Mouse (Mus musculus) T-helper 17 cell (primary cell): ENCODE measurements around the gene Gm21988.

ENCODE experiments used
- in situ Hi-C, 2 experiments: fragments of 300-600 bp; cut with MboI, MseI; formaldehyde crosslinking; loops; 1 replicate in 1 of 2; 2 replicates in 1 of 2; pipeline ENCODE4 v1.15.1; 2025; ENCODE audit warnings: high pct_unique_total_duplicates in 2 of 2

Gene Gm21988

GRCm38 (mm10) chr11:70218039-70218438, 21.6 kb downstream of the Gm21988 start:
- in situ Hi-C loops, result no loop called here

GRCm38 (mm10) chr11:70216103-70216502, 23.5 kb downstream of the Gm21988 start:
- in situ Hi-C loops, result no loop called here

- in situ Hi-C loops, result no loop called here
These were observed 24.3 kb downstream of the Gm21988 start for GRCm38 (mm10) chr11:70215301-70215700.

DNA sequence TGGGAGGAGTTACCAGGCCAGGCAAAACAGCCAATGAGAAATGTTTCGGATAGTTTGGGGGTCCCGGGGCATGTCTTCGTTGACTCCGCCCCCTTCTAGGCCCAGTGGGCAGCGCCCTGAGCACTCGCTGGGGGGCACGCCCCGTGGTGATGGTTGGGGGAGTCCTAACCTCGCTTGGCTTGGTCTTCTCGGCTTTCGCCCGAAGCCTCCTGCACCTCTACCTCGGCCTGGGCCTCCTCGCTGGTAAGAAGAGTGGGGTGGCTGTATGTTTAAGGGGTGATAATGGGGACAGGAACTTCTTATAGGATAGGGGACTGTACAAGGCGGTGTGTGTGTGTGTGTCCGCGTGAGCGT, 24.8 kb downstream of the Gm21988 start:
- in situ Hi-C loops, result loop anchor here in 1 of 2 experiments (5.0 kb wide), 1 partner anchor 38 kb away; no protein-coding TSS in a partner anchor

DNA sequence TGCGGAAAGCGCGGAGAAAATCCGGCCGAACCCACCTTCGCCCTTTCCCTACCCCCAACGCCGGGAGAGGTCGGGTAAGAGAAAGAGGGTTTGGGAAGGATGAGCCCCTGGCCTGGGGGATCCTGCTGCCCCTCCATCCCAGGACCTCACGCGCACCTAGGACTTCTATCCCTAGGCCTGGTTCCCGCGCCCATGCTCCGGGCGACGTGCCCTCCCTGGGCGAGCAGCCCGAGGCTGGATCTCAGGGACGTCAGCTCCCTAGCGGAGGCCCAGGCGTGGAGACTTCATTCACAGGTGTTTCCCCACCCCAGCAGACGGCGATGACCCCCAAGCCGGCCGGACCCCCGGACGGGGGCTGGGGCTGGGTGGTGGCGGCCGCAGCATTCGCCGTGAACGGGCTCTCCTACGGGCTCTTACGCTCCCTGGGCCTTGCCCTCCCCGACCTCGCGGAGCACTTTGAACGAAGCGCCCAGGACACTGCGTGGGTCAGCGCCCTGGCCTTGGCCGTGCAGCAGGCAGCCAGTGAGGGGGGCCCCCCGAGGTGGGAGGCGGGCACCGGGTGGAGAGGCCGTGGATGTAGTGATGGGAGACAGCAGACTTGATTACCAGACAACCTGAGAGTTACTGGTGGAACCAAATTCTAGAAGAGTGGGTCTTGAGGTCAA, 25.3 kb downstream of the Gm21988 start:
- in situ Hi-C loops, result loop anchor here in 1 of 2 experiments (5.0 kb wide), 1 partner anchor 37 kb away; no protein-coding TSS in a partner anchor

DNA sequence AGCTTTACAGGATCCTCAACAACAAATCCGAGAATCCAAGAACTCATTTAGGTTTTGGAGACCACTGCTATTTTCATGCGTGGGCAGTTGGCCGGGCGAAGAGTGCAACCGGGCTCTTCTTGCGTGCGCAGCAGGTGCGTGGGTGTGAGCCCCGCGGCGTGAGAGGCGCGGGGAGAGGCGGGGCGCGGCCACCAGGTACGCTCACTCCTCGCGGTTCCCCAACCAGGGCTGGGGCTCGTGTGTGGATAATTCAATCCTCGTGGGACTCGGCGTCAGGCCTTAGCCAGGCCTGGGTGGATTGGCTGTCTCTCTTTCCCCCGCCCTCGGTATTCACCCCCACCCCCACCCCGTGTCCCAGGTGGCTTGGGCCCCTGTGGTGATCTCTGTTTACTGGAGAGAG, 25.9 kb downstream of the Gm21988 start:
- in situ Hi-C loops, result loop anchor here in 1 of 2 experiments (5.0 kb wide), 1 partner anchor 36 kb away; no protein-coding TSS in a partner anchor

- in situ Hi-C loops, result loop anchor here in 1 of 2 experiments (5.0 kb wide), 1 partner anchor 36 kb away; no protein-coding TSS in a partner anchor
These were observed 26.7 kb downstream of the Gm21988 start for GRCm38 (mm10) chr11:70212896-70213295.

DNA sequence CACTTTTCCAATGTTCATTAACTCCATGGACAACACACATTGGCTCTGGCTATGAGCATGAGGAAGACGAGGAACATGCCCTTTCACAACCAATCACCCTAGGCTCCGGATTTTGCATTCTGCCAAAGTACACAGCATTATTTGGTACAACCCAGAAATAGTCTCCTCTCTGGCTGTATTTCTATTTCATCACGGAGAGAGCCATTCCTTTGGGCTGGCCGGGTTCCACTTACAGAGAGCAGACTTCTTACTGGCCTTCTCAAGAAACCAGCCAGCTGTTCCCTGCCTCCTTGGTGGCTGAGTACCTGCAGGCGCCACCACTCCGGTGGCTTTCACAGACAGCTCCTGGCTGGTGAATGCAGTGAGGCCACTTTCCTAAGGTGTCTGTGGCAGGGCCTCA, 27.2 kb downstream of the Gm21988 start, which contains the start of gene Slc16a11:
Gene Slc16a11 (plus strand): TSS at position 330 of the 400 bp plus-strand sequence.
- in situ Hi-C loops, result loop anchor here in 1 of 2 experiments (5.0 kb wide), 1 partner anchor 35 kb away; no protein-coding TSS in a partner anchor

DNA sequence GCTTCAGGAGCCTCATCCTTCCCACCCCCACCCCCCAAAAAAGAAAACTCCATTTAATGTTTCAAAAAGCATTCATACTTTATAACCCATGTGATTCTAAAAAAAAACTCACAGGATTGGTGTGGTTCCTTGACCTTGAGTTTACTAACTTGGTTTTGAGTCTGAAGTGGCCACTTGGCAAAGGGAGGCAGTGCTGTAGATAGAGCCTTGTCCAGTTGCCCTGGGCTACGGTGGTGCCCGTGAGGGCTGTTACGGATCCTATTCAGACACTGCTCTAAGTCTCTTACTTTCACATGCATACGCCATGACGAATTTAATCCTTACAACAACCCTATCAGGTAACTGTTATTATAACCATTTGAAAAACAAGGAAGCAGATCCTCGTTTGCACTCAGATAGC, 27.7 kb downstream of the Gm21988 start:
- in situ Hi-C loops, result loop anchor here in 1 of 2 experiments (5.0 kb wide), 1 partner anchor 35 kb away; no protein-coding TSS in a partner anchor

DNA sequence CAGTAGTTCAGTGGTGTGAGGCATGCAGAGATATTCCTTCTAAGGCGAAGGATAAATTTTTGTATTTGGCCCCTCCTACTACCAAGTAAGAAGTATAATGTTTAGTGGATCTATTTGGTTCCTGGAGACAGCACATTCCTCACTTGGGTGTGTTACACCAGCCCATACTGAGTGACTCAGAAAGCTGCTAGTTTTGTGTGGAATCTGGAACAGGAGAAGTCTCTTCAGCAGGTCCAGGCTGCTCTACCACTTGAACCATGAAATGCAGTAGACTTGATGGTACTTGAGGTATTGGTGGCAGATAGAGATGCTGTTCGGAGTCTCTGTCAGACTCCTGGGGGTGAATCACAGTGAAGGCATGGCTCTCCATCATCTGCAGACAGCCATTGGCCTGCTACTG, 28.9 kb downstream of the Gm21988 start:
- in situ Hi-C loops, result loop anchor here in 1 of 2 experiments (5.0 kb wide), 1 partner anchor 33 kb away; no protein-coding TSS in a partner anchor

DNA sequence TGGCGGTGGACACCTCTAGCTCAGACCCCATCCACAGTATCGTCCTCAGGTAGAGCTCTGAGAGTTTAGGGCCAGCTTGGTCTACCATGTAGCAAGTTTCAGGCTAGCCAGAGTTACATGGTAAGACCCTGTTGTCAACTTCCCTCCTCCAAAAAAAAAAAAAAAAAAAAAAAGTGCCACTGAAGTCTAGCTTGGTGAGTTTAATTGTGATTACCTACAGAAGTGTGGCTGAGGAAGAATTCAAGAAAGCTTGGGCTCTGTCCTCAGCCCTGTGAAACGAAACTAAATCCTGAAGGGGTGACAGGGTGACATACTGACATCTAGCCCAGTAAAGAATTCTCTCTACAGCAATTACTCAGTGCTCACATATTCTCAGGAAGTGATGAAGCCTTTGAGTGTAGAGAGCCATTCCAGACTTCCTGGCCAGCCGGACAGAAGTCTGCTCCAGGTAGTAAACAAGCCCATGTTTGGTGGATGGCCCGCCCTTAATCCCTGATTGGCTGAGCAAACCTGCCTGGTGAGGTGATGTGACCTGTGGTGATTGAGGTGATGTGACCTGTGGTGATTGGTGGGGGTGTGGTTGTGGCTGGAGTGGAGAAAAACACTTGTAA, 30.7 kb downstream of the Gm21988 start:
- in situ Hi-C loops, result loop anchor here in 1 of 2 experiments (10.0 kb wide), 1 partner anchor 254 kb away; no protein-coding TSS in a partner anchor

DNA sequence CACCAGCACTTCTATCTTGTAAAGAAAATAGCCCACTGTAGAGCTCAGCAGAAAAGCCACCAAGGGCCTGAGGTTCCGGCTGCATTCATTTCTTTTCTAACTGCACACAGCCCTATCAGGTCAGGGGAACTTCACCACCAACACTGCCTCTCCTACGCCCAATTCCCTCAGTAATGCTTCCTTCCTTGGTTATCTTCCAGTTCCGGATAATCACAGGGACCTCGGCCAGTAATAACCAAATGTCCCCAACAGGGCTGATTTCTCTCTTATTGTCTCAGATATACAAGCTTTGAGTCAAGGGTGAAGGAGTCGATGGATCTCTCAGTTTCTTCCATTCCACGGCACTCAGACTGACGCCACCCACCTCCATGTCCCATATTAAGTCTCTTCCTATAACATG, 32.3 kb downstream of the Gm21988 start:
- in situ Hi-C loops, result loop anchor here in 1 of 2 experiments (10.0 kb wide), 1 partner anchor 252 kb away; no protein-coding TSS in a partner anchor

DNA sequence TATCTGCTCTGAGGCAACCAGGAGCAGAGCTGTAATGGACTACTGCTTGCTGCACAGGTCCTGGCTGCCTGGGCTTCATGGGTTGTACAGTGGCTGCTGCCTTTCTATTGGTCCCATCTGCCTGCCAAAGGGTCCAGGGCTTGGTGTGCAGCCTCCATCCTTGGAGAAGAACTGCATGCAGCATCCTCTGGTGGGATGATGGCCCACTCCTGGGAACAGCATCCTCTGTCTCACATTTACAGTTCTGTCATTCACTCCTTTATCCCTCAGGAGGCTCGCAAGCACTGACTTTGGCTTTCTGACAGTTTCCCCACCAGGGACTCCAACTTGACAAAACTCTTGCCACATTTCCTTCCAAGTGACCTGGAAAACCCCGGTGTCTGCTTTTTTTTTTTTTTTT, 32.8 kb downstream of the Gm21988 start:
- in situ Hi-C loops, result loop anchor here in 1 of 2 experiments (10.0 kb wide), 1 partner anchor 252 kb away; no protein-coding TSS in a partner anchor

DNA sequence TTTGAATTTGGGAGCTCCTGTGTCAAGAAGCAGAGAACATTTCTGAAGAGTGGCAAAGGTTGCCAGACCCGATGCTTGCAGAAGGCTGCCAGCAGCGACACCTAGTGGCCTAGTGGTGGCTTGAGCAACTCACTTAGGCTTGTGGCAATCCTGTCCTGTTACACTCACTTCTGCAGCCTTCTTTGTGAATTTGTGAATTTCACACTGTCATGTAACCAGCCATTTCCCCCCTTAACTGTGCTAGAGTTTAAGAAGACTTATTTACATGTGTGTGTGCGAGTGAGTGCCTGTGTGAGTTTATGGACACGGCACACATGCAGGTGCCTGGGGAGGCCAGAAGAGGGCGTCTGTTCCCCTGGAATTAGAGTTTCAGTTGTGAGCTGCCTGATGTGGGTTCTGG, 37.9 kb downstream of the Gm21988 start:
- in situ Hi-C loops, result loop anchor here in 1 of 2 experiments (10.0 kb wide), 1 partner anchor 247 kb away; no protein-coding TSS in a partner anchor

GRCm38 (mm10) chr11:70200036-70200608, 39.5 kb downstream of the Gm21988 start:
- in situ Hi-C loops, result loop anchor here in 1 of 2 experiments (10.0 kb wide), 1 partner anchor 245 kb away; no protein-coding TSS in a partner anchor

GRCm38 (mm10) chr11:70199107-70199506, 40.5 kb downstream of the Gm21988 start:
- in situ Hi-C loops, result loop anchor here in 1 of 2 experiments (5.0 kb wide), 1 partner anchor 142 kb away; no protein-coding TSS in a partner anchor

- in situ Hi-C loops, result loop anchor here in 1 of 2 experiments (5.0 kb wide), 1 partner anchor 141 kb away; no protein-coding TSS in a partner anchor
These were observed 41.3 kb downstream of the Gm21988 start for GRCm38 (mm10) chr11:70198332-70198731.

DNA sequence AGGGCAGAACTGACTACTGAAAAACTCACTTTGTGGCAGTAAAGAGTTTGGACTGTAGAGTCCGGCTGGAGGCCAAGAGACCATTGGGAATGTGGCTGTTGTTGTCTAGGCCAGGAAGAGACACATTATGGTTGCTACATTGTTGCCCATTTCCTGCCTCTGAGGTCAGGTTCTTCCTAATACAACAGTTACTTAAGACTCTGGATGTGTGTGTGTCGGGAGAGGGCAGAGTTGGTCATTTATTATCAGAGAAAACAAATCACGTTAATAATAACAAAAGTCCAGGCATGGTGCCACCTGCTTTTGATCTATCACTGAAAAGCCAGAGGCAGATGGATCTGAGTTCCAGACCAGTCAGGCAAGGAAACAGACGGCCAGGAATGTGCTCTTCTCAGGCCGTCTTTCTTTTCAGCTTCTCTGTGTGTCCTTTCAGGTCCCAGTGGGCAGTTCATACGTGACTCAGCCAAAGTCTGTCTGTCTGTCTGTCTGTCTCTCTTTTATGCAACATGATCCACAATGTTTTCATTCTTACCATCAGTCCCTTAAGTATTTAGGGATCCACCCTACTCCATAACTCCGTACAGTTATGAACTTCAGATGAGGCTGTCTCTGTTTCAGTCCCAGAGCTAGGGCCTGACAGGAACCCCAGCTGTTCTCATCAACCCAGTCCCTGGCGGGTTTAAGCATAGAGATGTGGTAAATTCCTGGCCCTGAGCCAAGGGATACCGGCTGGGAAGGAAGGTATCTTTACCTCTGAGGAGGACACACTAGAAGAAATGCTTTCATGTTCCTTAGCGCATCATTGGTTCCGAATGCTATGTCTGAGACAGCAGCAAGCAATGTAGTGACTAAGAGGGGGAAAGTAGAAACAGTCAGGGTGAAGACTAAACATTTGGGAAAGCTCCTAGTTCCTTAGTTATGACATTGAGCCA, 46.0 kb downstream of the Gm21988 start:
- in situ Hi-C loops, result no loop called here

- in situ Hi-C loops, result no loop called here
These were observed 47.5 kb downstream of the Gm21988 start for GRCm38 (mm10) chr11:70192157-70192556.

DNA sequence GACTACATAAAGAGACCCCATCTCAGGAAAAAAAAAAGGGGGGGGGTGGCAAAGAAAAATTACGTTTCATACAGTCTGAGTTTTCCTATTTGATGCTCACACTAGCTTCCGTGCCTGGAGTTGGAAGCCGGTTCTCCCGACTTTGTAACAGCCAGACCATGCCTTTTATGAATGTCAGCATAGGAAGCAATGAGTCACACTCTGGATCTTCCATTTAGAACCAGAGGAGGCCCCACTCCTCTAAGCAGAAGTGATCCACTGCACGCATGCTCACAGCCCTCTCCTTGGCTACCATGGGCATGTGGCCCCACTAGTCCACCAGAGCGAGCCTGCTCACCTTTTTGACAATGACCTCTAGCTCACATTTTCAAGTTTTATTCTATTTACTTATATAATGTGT, 48.4 kb downstream of the Gm21988 start:
- in situ Hi-C loops, result no loop called here
